Mouse (Mus musculus) MEL (cell line): ENCODE results near the gene Creb5. TPM values are rescaled to one million over a fixed set of nuclear protein-coding genes. Genes with fewer than 3 reads are reported as not detected.

ENCODE experiments used
- DNase-seq: peaks from one replicate; pipeline ENCODE4 v3.0.0; 2011; ENCODE audit warnings: low read depth, low spot score
- H3K27ac ChIP-seq: 2 replicates; pipeline ENCODE4 v1.5.1; 2012; ENCODE audit warnings: low read depth, mild to moderate bottlenecking, control low read depth, low read length, moderate library complexity; ENCODE audit not compliant: control insufficient read depth
- H3K27me3 ChIP-seq, 2 experiments: fragments of 150-350 bp in 1 of 2; sonication (generic) in 1 of 2; 2 replicates each; pipeline ENCODE4 v1.6.1; 2012; ENCODE audit warnings: low read length in 2 of 2, mild to moderate bottlenecking in 2 of 2, improper control_type of control experiment in 1 of 2, moderate library complexity in 1 of 2; ENCODE audit not compliant: insufficient read depth in 2 of 2, control insufficient read depth in 1 of 2
- H3K36me3 ChIP-seq, 2 experiments: 2 replicates each; pipeline ENCODE4 v1.6.1; 2012 to 2014; ENCODE audit warnings: low read length in 2 of 2, improper control_type of control experiment in 1 of 2, inconsistent platforms in 1 of 2, mild to moderate bottlenecking in 1 of 2; ENCODE audit not compliant: insufficient read depth in 2 of 2, control insufficient read depth in 1 of 2
- H3K4me1 ChIP-seq, 2 experiments: fragments of 150-350 bp in 1 of 2; sonication (generic) in 1 of 2; 2 replicates each; pipeline ENCODE4 v1.6.1; 2012; ENCODE audit warnings: low read length in 2 of 2, improper control_type of control experiment in 1 of 2, mild to moderate bottlenecking in 1 of 2; ENCODE audit not compliant: insufficient read depth in 2 of 2, control insufficient read depth in 1 of 2
- H3K4me3 ChIP-seq, 2 experiments: fragments of 150-350 bp in 1 of 2; sonication (generic) in 1 of 2; 2 replicates each; pipeline ENCODE4 v1.5.1; 2012; ENCODE audit warnings: low read depth in 2 of 2, low read length in 2 of 2, mild to moderate bottlenecking in 2 of 2, moderate library complexity in 2 of 2, control low read depth in 1 of 2, improper control_type of control experiment in 1 of 2; ENCODE audit not compliant: control insufficient read depth in 1 of 2, insufficient read depth in 1 of 2
- H3K79me2 ChIP-seq: 2 replicates; pipeline ENCODE4 v1.6.1; 2012; ENCODE audit warnings: mild to moderate bottlenecking, low read length, moderate library complexity; ENCODE audit not compliant: control insufficient read depth, poor library complexity, insufficient read depth
- H3K9ac ChIP-seq: 2 replicates; pipeline ENCODE4 v1.6.1; 2012; ENCODE audit warnings: low read depth, mild to moderate bottlenecking, control low read depth, low read length, moderate library complexity; ENCODE audit not compliant: control insufficient read depth, poor library complexity, severe bottlenecking
- H3K9me3 ChIP-seq: fragments of 150-350 bp; sonication (generic); replicated peaks from 2 replicates; pipeline ENCODE4 v1.6.1; 2012; ENCODE audit warnings: mild to moderate bottlenecking, low read length, improper control_type of control experiment, moderate library complexity; ENCODE audit not compliant: insufficient read depth
- BHLHE40 ChIP-seq: IDR thresholded peaks from 2 replicates; pipeline ENCODE4 v1.6.1; 2012; ENCODE audit warnings: low read depth, mild to moderate bottlenecking, inconsistent platforms, low read length, improper control_type of control experiment, borderline replicate concordance
- CHD1 ChIP-seq: IDR thresholded peaks from 2 replicates; pipeline ENCODE4 v1.6.1; 2012; ENCODE audit warnings: low read depth, mild to moderate bottlenecking, inconsistent platforms, low read length, improper control_type of control experiment
- CHD2 ChIP-seq: IDR thresholded peaks from 2 replicates; pipeline ENCODE4 v1.6.1; 2011; ENCODE audit warnings: low read length, improper control_type of control experiment
- CTCF ChIP-seq, 3 experiments: IDR thresholded peaks in 2 of 3; conservative IDR thresholded peaks in 1 of 3; 2 replicates each; pipeline ENCODE4 v1.5.1; 2011 to 2012; ENCODE audit warnings: low read length in 3 of 3, low read depth in 2 of 3, mild to moderate bottlenecking in 2 of 3, improper control_type of control experiment in 1 of 3, inconsistent platforms in 1 of 3, mixed read lengths in 1 of 3, moderate library complexity in 1 of 3; ENCODE audit not compliant: control insufficient read depth in 1 of 3, insufficient read depth in 1 of 3, poor library complexity in 1 of 3, severe bottlenecking in 1 of 3
- ETS1 ChIP-seq: IDR thresholded peaks from 2 replicates; pipeline ENCODE4 v1.6.1; 2012; ENCODE audit warnings: low read depth, mild to moderate bottlenecking, inconsistent platforms, low read length, improper control_type of control experiment, moderate library complexity
- JUND ChIP-seq: IDR thresholded peaks from 2 replicates; pipeline ENCODE4 v1.6.1; 2011; ENCODE audit warnings: low read depth, mild to moderate bottlenecking, improper control_type of control experiment, low read length
- MEF2A ChIP-seq: IDR thresholded peaks from 2 replicates; pipeline ENCODE4 v1.6.1; 2014; ENCODE audit warnings: low read depth, mild to moderate bottlenecking, inconsistent platforms, low read length, improper control_type of control experiment; ENCODE audit not compliant: poor library complexity, insufficient replicate concordance, severe bottlenecking; ENCODE audit errors: extremely low read depth
- MXI1 ChIP-seq: IDR thresholded peaks from 2 replicates; pipeline ENCODE4 v1.6.1; 2011; ENCODE audit warnings: mild to moderate bottlenecking, low read depth, low read length, improper control_type of control experiment
- MYC ChIP-seq: IDR thresholded peaks from 2 replicates; pipeline ENCODE4 v1.6.1; 2011; ENCODE audit warnings: low read depth, mild to moderate bottlenecking, low read length, improper control_type of control experiment, moderate library complexity
- NRF1 ChIP-seq: IDR thresholded peaks from 2 replicates; pipeline ENCODE4 v1.6.1; 2014; ENCODE audit warnings: low read depth, mild to moderate bottlenecking, inconsistent platforms, low read length, improper control_type of control experiment, moderate library complexity; ENCODE audit not compliant: poor library complexity, insufficient read depth, severe bottlenecking
- POLR2A ChIP-seq, 2 experiments: IDR thresholded peaks; 2 replicates each; pipeline ENCODE4 v1.6.1; 2011 to 2012; ENCODE audit warnings: low read length in 2 of 2, mild to moderate bottlenecking in 2 of 2, control low read depth in 1 of 2, improper control_type of control experiment in 1 of 2, low read depth in 1 of 2, moderate library complexity in 1 of 2; ENCODE audit not compliant: control insufficient read depth in 1 of 2, insufficient read depth in 1 of 2, poor library complexity in 1 of 2
- POLR2AphosphoS5 ChIP-seq: IDR thresholded peaks from 2 replicates; pipeline ENCODE4 v1.6.1; 2012; ENCODE audit warnings: low read depth, borderline replicate concordance, mild to moderate bottlenecking, inconsistent platforms, low read length, moderate library complexity, mixed read lengths
- SMC3 ChIP-seq: IDR thresholded peaks from 2 replicates; pipeline ENCODE4 v1.6.1; 2011; ENCODE audit warnings: low read depth, low read length, improper control_type of control experiment
- TAL1 ChIP-seq: IDR thresholded peaks from 2 replicates; pipeline ENCODE4 v1.6.1; 2012; ENCODE audit warnings: mild to moderate bottlenecking, inconsistent platforms, low read length, moderate library complexity, mixed read lengths
- TBP ChIP-seq: IDR thresholded peaks from 2 replicates; pipeline ENCODE4 v1.8.0; 2011; ENCODE audit warnings: low read depth, low read length, improper control_type of control experiment
- TCF12 ChIP-seq: IDR thresholded peaks from 2 replicates; pipeline ENCODE4 v1.6.1; 2014; ENCODE audit warnings: low read depth, mild to moderate bottlenecking, inconsistent platforms, low read length, improper control_type of control experiment, moderate library complexity
- UBTF ChIP-seq: IDR thresholded peaks from 2 replicates; pipeline ENCODE4 v1.6.1; 2012; ENCODE audit warnings: low read depth, mild to moderate bottlenecking, inconsistent platforms, low read length, improper control_type of control experiment, moderate library complexity, borderline replicate concordance; ENCODE audit not compliant: insufficient read depth
- USF2 ChIP-seq, 2 experiments: IDR thresholded peaks; 2 replicates each; pipeline ENCODE4 v1.6.1; 2011 to 2012; ENCODE audit warnings: improper control_type of control experiment in 2 of 2, low read length in 2 of 2, borderline replicate concordance in 1 of 2, inconsistent platforms in 1 of 2, low read depth in 1 of 2, mild to moderate bottlenecking in 1 of 2; ENCODE audit not compliant: insufficient read depth in 1 of 2
- ZC3H11A ChIP-seq: IDR thresholded peaks from 2 replicates; pipeline ENCODE4 v1.6.1; 2012; ENCODE audit warnings: low read depth, mild to moderate bottlenecking, inconsistent platforms, low read length, improper control_type of control experiment
- polyA plus RNA-seq, 2 experiments: library from polyadenylated mRNA; stranded (reverse) in 1 of 2; unstranded in 1 of 2; fragments of >175 nt in 1 of 2; fragments of >200 nt in 1 of 2; gene quantifications; 2 replicates each; pipeline versions ENCODE4 v1.2.1 to v1.2.4; 2012; ENCODE audit warnings: low replicate concordance in 2 of 2, low read depth in 1 of 2; ENCODE audit not compliant: insufficient read length in 2 of 2, insufficient read depth in 1 of 2, missing spikeins in 1 of 2
- total RNA-seq: library from RNA; depleted of rRNA; stranded (reverse); fragments of 300-350 nt; gene quantifications from 2 replicates; pipeline ENCODE4 v1.2.3, GENCODE M21; 2012

The Creb5 gene
- total and polyA plus RNA-seq, 3 experiments, result not detected

- H3K4me3 ChIP-seq, result no peak overlapping the region
Measured at GRCm38 (mm10) chr6:53369147-53369546, 82.1 kb downstream of the Creb5 start.

GRCm38 (mm10) chr6:53369928-53370327, 82.9 kb downstream of the Creb5 start:
- Histone ChIP-seq H3K4me1 (no peaks in the 10 kb centered on the region), H3K36me3 (no peaks in the 10 kb centered on the region), H3K27me3 (no peaks in the 10 kb centered on the region)
- TF ChIP-seq MEF2A, result no peak
- no peak for TF ChIP-seq JUND
- no peak for TF ChIP-seq CHD1
- TF ChIP-seq ZC3H11A, result no peak
- no peak for TF ChIP-seq TAL1
- TF ChIP-seq SMC3, result no peak
- no peak for TF ChIP-seq USF2 (IDR thresholded peaks at IDR 0.05; ENCODE audit: borderline replicate concordance in 1 of 2, insufficient read depth in 1 of 2, low read depth in 1 of 2, low read length in 2 of 2)
- no peak for TF ChIP-seq UBTF
- no peak for TF ChIP-seq BHLHE40
- no peak for TF ChIP-seq TBP
- TF ChIP-seq TCF12, result no peak
- TF ChIP-seq CHD2, result no peak
- TF ChIP-seq, all 39 proteins: peak for 0
- Histone ChIP-seq H3K9ac (no peak overlapping the region), H3K9me3 (no peaks in the 10 kb centered on the region), H3K27ac (no peak overlapping the region), H3K4me3 (no peak overlapping the region), H3K79me2 (no peaks in the 10 kb centered on the region)
- DNase-seq, result no peak

More at GRCm38 (mm10) chr6:53369147-53369546, 82.1 kb downstream of the Creb5 start:
- TF ChIP-seq CTCF (IDR thresholded peaks at IDR 0.05 in 2 of 3, conservative IDR thresholded peaks at IDR 0.05 in 1 of 3; ENCODE audit: control insufficient read depth in 1 of 3, insufficient read depth in 1 of 3, low read depth in 2 of 3, low read length in 3 of 3, poor library complexity in 1 of 3, severe bottlenecking in 1 of 3) (no peak), MYC (no peak), POLR2A (IDR thresholded peaks at IDR 0.05; ENCODE audit: control insufficient read depth in 1 of 2, insufficient read depth in 1 of 2, low read depth in 1 of 2, low read length in 2 of 2, poor library complexity in 1 of 2) (no peak), MXI1 (no peak), BHLHE40 (no peak), POLR2AphosphoS5 (no peak), ETS1 (no peak), NRF1 (no peak), TCF12 (no peak)
- Histone ChIP-seq H3K27me3 (no peaks in the 10 kb centered on the region), H3K27ac (no peak overlapping the region), H3K36me3 (no peaks in the 10 kb centered on the region), H3K9me3 (no peaks in the 10 kb centered on the region), H3K4me1 (no peaks in the 10 kb centered on the region), H3K9ac (no peak overlapping the region), H3K79me2 (no peaks in the 10 kb centered on the region)
- DNase-seq, result no peak
